Mouse (Mus musculus): ENCODE measurements around the gene Dot1l.

Dot1l gene

DNA sequence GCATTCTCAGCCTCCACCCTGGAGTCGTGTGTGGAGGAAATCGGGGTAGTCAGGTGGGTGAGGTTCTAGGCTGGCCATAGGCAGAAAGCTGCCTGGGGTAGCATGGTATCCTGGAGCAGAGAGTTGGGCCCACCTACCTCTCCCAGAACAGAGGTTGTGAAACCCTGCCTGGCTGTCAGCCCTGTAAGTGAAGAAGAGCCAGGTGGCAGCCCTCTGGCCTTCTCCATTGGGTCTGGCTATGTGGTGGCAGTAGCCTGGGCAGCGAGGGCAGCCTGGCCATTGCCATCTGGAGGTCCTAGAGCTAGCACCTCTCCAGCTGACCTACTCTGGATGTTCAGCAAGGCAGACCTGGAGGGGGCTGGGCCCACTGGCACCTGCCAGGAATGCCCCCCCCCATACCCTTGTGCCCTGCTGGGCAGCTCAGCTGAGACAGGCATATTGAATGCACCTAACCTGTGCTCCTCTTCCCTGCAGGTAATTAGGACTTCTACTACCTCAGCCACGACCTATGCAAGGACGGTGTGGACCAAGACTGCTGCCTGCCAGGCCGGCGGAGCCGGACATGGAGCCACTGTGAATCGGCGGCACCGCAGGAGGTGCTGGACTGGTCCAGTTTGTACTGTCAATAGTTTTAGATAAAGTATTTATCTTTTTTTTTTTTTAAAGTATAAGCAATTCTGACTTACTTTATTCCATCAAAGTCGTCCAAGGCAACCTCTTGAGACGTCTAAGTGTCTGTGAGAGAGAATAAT, 38.2 kb downstream of the Dot1l start:
- no peak for DNase-seq (ENCODE audit: low spot score)

DNA sequence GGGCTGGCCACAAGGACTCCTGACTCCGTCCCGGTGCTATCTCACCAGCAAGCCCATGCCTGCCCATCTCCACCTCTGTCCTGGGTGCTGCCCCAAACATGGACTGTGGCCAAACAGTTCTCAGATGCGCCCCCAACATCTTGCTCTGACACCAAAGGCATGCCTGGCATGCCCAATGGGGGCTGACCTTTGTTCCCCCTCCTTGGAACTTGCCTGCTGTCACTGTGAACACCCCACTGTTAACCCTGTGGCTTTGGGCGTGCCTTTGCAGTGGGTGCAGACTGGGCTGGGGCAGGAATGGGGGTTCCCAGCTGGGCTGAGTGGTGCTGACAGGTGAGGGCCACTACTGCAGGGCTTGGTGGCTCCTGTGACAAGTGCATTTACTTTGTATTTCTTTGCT, 38.8 kb downstream of the Dot1l start:
- DNase-seq (ENCODE audit: low spot score), result no peak

DNA sequence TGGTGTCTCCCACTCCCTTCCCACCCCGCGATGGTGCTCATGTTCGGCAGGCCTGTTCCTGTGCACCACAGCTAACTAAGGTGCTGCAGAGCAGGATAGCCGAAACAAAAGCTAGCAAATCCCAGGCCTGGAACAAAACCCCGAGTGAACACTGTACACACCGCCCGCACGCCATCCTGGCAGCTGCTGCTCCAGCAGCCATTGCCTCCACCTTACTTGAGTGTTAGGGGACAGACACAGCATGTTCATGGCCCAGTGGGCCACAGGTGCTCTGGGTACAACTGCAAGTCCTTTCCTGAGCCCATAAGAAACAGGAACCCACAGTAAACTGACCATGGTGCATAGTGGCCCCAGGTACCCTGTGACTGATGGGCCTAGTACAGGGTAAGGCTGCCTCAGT, 39.7 kb downstream of the Dot1l start:
- no peak for DNase-seq (ENCODE audit: low spot score)

DNA sequence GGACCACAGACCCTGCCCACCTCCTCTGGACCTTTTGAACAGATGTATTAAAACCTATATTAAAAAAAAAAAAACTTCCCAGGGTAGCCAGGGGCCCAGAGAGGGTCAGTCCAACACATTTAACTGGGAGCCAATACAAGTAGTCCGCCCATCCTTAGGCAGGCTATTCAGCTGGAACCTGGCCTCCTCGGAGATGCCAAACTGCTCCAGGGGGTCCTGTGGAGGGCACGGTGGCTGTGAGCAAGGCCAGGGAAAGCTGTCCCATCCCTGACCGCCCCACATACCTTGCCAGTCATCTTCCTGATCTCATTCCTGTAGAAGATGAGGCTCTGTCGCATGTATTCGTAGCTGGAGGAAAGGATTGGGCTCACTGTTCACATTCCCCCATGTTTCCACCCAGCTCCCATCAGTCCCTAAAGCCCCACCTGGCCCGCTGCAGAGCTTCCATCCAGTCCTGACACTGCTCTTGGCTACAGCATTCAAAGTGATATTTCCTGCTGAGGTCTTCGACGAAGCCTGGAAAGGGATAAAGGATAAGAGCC, 41.4 kb downstream of the Dot1l start:
- DNase-seq (ENCODE audit: low spot score), result no peak

DNA sequence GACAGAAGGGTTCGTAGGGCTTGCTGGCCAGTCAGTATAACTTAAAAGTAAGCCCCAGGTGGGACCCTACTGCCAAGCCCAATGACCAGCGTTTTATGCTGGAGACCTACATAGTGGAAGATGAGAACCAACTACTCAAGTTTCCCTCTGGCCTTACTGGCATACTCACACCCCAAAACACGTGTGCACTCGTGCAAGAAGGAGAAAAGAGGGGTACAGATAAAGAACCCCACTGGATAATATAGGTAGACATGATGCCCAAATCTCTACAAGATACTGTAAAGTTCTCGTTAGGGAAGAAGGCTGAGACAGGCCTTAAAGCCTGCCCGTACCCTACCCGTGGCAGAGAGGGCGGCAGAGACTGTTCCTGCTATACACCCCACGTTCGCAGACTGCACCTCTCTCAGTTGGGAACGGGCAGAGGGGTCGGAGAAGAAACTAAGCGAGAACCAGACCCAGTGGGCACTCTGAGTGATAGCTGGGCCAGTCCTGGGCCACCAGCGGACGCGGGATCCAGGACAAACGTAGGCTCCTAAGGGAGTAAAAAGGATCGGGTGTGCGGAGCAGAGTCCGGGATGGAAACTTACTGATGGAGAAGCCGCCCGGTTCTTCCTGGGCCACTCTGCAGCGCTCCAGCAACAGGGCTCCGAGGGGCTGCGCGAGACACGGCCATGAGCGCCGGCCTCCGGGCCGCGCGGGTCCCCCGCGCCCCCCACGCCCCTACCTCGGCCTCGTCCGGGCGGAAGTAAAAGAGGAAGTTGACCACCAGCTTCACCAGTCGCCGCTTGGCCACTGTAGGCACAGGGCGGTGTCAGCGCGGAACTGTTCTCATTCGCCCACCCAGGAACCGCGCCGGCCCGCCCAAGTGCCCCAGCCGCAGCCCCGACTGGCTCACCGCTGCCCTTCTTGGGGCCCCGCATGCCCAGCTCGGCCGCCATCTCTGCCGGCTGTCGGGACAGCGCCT, 42.5 kb downstream of the Dot1l start:
- no peak for DNase-seq (ENCODE audit: low spot score)

DNA sequence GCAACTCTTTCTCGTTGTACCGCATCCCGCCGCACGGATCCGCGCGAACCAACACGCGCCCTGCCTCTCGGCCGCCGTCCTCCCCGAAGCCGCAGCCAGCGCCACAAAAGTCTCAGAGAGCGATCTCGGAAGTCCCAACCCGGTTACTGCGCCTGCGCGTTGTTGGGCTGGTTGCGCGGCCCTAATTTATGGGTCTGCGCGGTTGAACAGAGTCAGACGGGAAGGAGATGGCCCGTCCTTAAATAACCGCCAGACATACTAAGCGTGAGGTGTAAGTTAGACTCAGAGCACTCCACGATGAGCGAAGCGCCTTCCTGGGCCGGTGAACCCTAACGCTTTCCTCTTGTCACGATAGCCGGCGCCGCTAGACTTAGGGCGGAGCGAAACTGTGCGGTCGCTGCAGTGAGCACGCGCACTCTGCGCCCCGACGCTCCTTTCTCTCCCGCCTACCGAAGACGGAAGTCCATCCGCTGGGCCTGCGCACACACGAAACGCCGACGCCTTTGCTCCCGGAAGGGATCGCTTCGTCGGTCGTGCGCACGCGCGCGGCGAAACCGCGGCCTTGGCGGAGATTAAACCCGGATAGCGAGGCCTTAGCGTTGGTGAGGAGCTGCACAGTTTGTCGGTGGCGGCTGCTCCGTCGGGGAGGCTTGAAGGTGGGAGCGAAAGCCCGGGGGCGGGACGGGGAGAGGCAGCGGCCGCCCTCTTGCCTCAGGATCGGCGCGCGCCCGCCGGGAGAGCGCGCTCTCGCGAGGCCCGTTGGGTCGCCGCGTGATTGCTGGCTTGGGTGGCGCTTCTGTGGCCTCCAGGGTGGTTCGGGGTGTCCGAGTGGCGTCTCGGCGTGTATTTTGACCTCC, 43.4 kb downstream of the Dot1l start, which contains the start of the genes Sf3a2 and Plekhj1:
Gene Sf3a2, plus strand, starts transcription at position 49 of the 857 bp plus-strand sequence.
Gene Plekhj1, minus strand, starts transcription at position 477 of the 857 bp plus-strand sequence.
- DNase-seq (ENCODE audit: low spot score), result peak; percentile 96

DNA sequence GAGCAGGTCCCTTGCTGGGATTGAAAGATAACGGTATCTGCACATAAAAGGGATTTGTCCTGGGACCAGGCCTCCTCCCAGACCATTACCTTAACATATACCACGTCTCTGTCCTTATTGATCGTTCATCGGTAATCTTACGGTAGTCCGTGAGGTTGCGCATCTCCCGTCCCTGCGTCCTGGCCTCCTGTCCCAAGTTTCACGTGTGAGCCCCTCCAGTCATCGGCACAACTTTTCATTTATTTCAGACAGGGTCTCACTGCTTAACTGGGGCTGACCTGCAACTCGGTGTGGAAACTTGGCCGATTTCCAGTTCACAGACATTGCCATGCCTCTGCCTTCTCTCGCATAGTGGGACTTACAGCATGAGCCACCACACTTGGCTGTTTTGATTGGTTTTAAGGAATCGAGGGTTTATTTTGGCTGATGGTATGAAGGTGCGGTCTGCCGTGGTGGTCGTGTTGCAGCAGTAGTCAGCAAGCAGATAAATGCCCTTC, 44.1 kb downstream of the Dot1l start:
- DNase-seq (ENCODE audit: low spot score), result no peak

DNA sequence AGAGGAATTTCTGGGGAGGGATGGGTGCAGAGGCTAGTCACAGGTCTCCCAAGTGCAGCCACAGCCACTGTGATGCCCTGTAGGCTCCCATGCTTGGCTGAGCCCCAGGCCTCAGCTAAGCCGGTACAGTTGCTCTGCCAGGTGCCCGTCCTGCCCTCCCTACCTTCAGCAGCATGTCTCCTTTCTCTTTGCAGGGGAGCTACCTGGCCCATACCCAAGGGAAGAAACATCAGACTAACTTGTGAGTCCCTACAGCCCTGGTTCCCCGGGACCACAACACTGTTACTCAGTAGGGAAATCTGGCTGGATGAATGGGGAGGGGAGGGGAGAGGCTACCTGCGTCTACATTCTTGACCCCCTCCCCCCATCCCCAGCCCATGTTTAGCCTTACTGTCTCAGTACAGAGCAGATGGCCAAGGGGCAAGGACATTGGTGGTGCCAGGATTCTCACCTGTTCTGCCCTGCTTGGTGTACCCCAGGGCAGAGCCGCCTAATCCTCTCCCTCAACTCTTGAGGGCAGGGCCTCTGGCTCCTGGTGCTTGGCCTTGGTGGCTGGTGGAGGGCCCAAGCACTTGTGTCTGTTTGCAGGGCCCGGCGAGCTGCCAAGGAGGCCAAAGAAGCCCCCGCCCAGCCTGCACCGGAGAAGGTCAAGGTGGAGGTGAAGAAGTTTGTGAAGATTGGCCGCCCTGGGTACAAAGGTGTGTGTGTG, 47.4 kb downstream of the Dot1l start:
- no peak for DNase-seq (ENCODE audit: low spot score)

DNA sequence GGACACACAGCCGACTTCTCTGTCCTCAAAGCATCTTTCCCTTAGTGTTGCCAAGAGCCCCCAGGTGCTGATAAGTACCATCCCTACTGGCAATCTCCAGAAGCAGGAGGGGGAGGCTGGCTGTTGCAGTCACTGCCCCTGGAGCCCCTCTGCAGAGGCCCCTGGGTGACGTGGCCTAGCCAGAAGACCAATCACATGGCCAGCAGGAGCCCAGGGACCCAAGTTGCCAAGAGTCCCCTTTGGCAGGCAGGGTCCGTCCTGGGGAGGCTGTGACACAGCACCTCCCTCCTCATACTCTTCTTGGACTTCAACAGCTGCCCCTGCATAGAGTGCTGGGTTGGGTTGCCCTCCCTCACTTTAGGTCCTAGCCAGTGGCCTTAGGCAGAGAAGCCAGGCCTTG, 48.0 kb downstream of the Dot1l start:
- no peak for DNase-seq (ENCODE audit: low spot score)

DNA sequence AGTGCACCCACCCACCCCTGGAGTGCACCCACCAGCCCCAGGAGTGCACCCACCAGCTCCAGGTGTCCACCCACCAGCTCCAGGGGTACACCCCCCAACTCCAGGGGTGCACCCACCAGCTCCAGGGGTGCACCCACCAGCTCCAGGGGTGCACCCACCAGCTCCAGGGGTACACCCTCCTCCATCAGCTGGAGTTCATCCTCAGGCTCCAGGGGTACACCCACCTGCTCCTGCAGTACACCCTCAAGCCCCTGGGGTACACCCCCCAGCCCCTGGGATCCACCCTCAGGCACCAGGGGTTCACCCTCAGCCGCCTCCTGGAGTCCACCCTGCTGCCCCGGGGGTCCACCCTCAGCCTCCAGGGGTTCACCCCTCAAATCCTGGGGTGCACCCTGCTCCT, 49.3 kb downstream of the Dot1l start:
- no peak for DNase-seq (ENCODE audit: low spot score)

DNA sequence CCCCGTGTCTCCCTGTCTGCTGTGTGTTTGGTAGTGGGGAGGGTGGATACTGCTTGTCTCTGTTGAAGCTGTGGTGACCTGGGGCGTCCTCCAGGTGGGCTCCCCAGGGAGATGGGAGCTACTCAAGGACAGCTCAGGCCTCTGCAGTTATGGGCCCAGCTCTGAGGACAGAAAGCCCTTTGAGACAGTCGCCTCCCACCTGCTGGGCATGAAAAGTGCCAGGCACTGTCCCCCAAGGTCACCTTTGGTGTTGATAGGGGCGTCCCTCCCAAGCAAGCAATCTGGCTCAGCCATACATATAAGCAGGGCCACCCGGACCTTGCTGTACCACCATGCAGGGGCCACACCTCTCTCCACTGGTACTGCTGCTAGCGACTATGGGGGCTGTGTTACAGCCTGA, 49.9 kb downstream of the Dot1l start, which contains the start of gene Amh:
Gene Amh, plus strand, starts transcription at position 328 of the 400 bp plus-strand sequence.
- DNase-seq (ENCODE audit: low spot score), result no peak

DNA sequence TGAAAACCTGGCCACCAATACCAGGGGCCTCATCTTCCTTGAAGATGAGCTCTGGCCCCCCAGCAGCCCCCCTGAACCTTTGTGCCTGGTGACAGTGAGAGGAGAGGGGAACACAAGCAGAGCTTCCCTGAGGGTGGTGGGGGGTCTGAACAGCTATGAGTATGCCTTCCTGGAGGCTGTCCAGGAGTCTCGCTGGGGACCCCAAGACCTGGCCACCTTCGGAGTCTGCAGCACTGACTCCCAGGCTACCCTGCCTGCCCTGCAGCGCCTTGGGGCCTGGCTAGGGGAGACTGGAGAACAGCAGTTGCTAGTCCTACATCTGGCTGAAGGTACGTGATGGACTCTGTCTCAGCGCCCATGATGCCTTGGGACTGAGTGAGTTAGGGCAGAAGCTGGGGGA, 50.3 kb downstream of the Dot1l start:
- no peak for DNase-seq (ENCODE audit: low spot score)

DNA sequence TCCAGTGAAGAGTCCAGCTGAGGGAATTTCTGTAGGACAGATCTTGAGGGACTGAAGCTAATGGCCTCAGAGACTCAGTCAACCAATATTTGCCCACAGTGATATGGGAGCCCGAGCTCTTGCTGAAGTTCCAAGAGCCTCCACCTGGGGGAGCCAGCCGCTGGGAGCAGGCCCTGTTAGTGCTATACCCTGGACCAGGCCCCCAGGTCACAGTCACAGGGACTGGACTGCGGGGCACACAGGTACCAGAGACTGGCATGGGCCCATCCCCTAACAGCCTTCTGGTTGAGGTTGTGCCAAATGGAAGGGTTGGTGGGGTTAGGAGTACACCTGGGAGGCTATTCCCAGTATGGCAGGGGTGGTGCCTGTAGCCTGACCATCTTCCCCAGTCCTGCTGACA, 50.9 kb downstream of the Dot1l start:
- peak; percentile 58 for DNase-seq (ENCODE audit: low spot score)

DNA sequence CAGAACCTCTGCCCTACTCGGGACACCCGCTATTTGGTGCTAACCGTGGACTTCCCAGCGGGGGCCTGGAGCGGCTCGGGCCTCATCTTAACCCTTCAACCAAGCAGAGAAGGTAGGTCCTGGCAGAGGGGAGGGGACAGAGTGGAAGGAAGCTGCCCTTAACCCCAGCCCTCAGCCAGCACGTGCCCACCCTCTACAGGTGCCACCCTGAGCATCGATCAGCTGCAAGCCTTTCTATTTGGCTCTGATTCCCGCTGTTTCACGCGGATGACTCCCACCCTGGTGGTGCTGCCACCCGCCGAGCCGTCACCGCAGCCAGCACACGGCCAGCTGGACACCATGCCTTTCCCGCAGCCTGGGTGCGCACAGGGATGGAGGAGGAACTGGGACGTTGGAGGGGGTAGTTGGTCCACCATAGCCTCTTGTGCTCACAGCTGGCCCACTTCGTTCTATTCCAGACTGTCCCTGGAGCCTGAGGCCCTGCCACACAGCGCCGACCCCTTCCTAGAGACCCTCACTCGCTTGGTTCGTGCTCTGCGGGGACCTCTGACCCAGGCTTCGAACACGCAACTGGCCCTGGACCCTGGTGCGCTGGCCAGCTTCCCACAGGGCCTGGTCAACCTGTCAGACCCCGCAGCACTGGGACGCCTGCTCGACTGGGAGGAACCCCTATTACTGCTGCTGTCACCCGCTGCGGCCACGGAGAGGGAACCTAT, 51.5 kb downstream of the Dot1l start:
- DNase-seq (ENCODE audit: low spot score), result no peak

DNA sequence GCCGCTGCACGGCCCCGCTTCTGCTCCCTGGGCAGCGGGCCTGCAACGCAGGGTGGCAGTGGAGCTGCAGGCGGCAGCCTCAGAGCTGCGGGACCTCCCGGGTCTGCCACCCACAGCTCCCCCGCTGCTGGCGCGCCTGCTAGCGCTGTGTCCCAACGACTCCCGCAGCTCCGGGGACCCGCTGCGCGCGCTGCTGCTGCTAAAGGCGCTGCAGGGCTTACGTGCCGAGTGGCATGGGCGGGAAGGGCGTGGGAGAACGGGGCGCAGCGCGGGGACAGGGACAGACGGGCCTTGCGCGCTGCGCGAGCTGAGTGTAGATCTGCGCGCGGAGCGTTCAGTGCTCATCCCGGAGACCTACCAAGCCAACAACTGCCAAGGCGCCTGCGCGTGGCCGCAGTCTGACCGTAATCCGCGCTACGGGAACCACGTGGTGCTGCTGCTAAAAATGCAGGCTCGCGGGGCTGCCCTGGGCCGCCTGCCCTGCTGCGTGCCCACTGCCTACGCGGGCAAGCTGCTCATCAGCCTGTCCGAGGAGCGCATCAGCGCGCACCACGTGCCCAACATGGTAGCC, 52.1 kb downstream of the Dot1l start:
- DNase-seq (ENCODE audit: low spot score), result peak; percentile 51

DNA sequence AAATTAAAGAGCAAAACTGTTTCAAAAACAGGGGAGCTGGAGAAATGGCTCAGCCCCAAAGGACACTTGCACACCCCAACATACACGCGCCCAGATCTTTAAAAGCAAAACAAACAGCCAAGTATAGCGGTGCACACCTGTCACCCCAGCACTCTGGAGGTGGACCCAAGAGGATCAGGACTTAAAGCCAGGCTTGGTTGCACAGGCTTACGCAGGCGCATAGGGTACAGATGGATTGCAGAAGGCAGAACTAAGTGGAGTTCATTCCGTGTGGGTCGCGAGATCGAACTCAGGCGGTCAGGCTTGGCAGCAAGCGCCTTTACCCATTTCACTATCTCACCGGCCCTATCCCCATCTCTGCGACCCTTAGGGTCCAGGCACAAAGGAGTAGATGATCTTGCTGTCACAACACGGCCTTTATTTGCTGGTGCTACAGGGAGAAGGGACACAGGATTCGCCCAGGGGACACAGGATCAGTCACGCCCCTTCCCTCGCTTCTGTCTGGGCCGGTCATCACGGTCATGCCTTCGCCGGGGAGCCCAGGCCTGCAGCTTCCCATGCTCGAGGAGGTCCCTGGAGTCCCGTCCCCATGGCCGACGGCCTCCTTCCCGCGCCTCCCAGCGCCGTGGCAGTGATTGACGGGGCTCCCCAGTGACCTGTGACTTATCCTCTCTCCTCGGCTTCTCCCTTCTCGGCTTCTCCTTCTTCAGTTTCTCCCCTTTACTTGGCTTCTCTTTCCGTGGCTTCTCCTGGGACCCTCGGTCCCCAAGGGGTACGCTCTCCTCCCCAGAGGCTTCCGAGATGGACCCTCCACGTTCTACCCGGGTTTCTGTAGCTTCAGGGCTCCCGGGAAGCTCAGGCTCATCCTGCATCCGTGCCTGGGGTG, 53.3 kb downstream of the Dot1l start:
- DNase-seq (ENCODE audit: low spot score), result no peak

DNA sequence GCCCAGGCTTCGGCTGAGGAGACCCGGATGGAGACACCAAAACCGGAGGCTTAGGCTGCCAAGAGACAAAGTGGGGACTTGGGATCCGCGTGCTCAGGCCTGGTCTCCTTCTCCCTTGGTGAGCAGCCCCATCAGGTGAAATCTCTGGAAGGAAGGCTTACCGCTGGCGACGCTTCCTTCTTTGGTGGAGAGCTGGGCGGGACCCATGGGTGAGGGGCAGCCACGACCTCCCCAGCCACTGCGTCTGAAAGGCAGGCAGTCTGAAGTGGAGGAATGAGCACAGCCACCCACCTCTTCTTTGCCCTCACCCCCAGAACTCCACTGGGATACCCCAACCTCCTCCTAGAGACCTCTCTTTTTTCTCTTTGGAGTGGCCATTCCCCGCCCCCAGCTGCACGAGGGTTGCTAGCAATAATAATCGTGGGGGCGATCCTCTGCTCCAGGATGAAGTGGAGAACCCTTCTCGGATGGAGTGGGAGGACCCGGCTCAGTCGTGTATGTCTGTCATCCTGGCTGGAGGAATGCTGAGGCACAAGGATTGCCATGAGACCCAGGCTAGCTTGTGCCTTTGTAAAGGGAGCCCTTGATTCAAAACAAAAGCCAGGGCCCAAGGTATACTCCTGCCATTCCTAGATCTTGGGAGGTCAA, 54.1 kb downstream of the Dot1l start:
- DNase-seq (ENCODE audit: low spot score), result no peak

DNA sequence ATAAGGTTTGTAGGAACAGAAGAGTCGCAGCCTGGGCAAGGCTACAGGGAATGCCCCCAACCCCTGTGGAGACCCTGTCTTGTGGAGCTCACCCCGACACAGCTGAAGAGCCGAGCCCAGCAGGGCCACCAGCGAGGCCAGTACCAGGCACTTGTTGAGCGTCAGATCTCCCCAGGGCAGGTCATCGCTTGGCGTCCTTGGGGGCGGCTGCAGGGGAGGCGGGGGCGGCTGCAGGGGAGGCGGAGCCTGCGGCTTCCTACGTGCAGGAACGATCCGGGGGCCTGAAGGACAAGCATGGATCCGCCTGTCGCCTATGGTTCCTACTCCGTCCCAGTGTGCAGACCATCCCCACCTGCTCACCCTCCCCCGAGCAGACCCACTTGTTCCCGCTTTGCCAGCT, 55.1 kb downstream of the Dot1l start:
- DNase-seq (ENCODE audit: low spot score), result no peak

Data from lung, postnatal 25 days (tissue).